Mouse (Mus musculus): ENCODE measurements around the gene Tet2. TPM values are rescaled to one million over a fixed set of nuclear protein-coding genes. Genes with fewer than 3 reads are reported as not detected.
"Not testable (repeated sequence)": the region's sequence is repeated elsewhere in the genome, so short reads cannot be mapped to it uniquely, and the experiment has no call there.

The Tet2 gene
- 14.6 and 19.7 TPM in 2 replicates for polyA plus RNA-seq (2016; fragmentation: Nextera tagmentation; extraction: Ambion mirVana)

GRCm38 (mm10) chr3:133544551-133545303 is at the start of gene Tet2:
TSS of gene Tet2 (minus strand) at chr3:133545139.
- WGBS, result under 1% methylated on average over 73 of the region's 73 CpGs
- DNase-seq (ENCODE audit: low spot score), result peak; percentile 73
- Histone ChIP-seq H3K4me1 (peaks cover 22% of the 10 kb centered on the region), H3K4me3 (peak within 1 kb of the TSS; percentile 90), H3K9me3 (replicated peaks) (no peaks in the 10 kb centered on the region), H3K36me3 (no peaks in the 10 kb centered on the region), H3K27ac (replicated peaks) (peak within 1 kb of the TSS; percentile 96), H3K27me3 (ENCODE audit: low read depth, poor library complexity, severe bottlenecking) (peaks cover 13% of the 10 kb centered on the region; the same call in 1 of the 2 replicates)

GRCm38 (mm10) chr3:133592995-133593394 is 48.1 kb upstream of the Tet2 start:
- DNase-seq (ENCODE audit: low spot score); H3K36me3 ChIP-seq; H3K4me1 ChIP-seq; H3K27ac ChIP-seq (replicated peaks); H3K9me3 ChIP-seq (replicated peaks); H3K27me3 ChIP-seq (ENCODE audit: low read depth, poor library complexity, severe bottlenecking); H3K4me3 ChIP-seq: not testable (repeated sequence)
- WGBS, result 83% methylated on average over 2 of the region's 2 CpGs

- DNase-seq (ENCODE audit: low spot score), result no peak
- Histone ChIP-seq H3K4me3 (no peak overlapping the region), H3K27ac (replicated peaks) (no peak overlapping the region), H3K27me3 (ENCODE audit: low read depth, poor library complexity, severe bottlenecking) (no peaks in the 10 kb centered on the region), H3K4me1 (no peaks in the 10 kb centered on the region), H3K9me3 (replicated peaks) (no peaks in the 10 kb centered on the region), H3K36me3 (no peaks in the 10 kb centered on the region)
- 87% methylated on average over 7 of the region's 7 CpGs for WGBS
Observed at GRCm38 (mm10) chr3:133590506-133591152, 45.7 kb upstream of the Tet2 start.

GRCm38 (mm10) chr3:133585010-133585409 is 40.1 kb upstream of the Tet2 start:
- no peaks in the 10 kb centered on the region for H3K27me3 ChIP-seq (ENCODE audit: low read depth, poor library complexity, severe bottlenecking)
- H3K36me3 ChIP-seq, result no peaks in the 10 kb centered on the region
- no peaks in the 10 kb centered on the region for H3K4me1 ChIP-seq
- no peak overlapping the region for H3K27ac ChIP-seq (replicated peaks)
- DNase-seq (ENCODE audit: low spot score), result no peak
- no peak overlapping the region for H3K4me3 ChIP-seq
- 90% methylated on average over 2 of the region's 2 CpGs for WGBS
- no peaks in the 10 kb centered on the region for H3K9me3 ChIP-seq (replicated peaks)

GRCm38 (mm10) chr3:133583411-133584025 is 38.6 kb upstream of the Tet2 start:
- WGBS, result 90% methylated on average over 9 of the region's 9 CpGs
- H3K4me3 ChIP-seq, result no peak overlapping the region
- DNase-seq (ENCODE audit: low spot score), result no peak

GRCm38 (mm10) chr3:133582969-133583368 is 38.0 kb upstream of the Tet2 start:
- Histone ChIP-seq H3K4me3 (no peak overlapping the region), H3K4me1 (no peaks in the 10 kb centered on the region), H3K36me3 (no peaks in the 10 kb centered on the region), H3K27ac (replicated peaks) (no peak overlapping the region), H3K27me3 (ENCODE audit: low read depth, poor library complexity, severe bottlenecking) (no peaks in the 10 kb centered on the region), H3K9me3 (replicated peaks) (no peaks in the 10 kb centered on the region)
- 81% methylated on average over 4 of the region's 4 CpGs for WGBS
- no peak for DNase-seq (ENCODE audit: low spot score)

More at GRCm38 (mm10) chr3:133583411-133584025, 38.6 kb upstream of the Tet2 start:
- Histone ChIP-seq H3K36me3 (no peaks in the 10 kb centered on the region), H3K27ac (replicated peaks) (no peak overlapping the region), H3K27me3 (ENCODE audit: low read depth, poor library complexity, severe bottlenecking) (no peaks in the 10 kb centered on the region), H3K9me3 (replicated peaks) (no peaks in the 10 kb centered on the region), H3K4me1 (no peaks in the 10 kb centered on the region)

- WGBS, result 90% methylated on average over 5 of the region's 5 CpGs
Observed at GRCm38 (mm10) chr3:133582096-133582495, 37.2 kb upstream of the Tet2 start.

GRCm38 (mm10) chr3:133581541-133581940 is 36.6 kb upstream of the Tet2 start:
- DNase-seq (ENCODE audit: low spot score), result no peak
- H3K4me3 ChIP-seq, result no peak overlapping the region
- H3K4me1 ChIP-seq, result no peaks in the 10 kb centered on the region
- H3K27ac ChIP-seq (replicated peaks), result no peak overlapping the region
- no peaks in the 10 kb centered on the region for H3K9me3 ChIP-seq (replicated peaks)
- WGBS, result 89% methylated on average over 4 of the region's 4 CpGs
- H3K36me3 ChIP-seq, result no peaks in the 10 kb centered on the region
- H3K27me3 ChIP-seq (ENCODE audit: low read depth, poor library complexity, severe bottlenecking), result no peaks in the 10 kb centered on the region

More at GRCm38 (mm10) chr3:133582096-133582495, 37.2 kb upstream of the Tet2 start:
- Histone ChIP-seq H3K27ac (replicated peaks) (no peak overlapping the region), H3K4me3 (no peak overlapping the region), H3K27me3 (ENCODE audit: low read depth, poor library complexity, severe bottlenecking) (no peaks in the 10 kb centered on the region), H3K36me3 (no peaks in the 10 kb centered on the region), H3K4me1 (no peaks in the 10 kb centered on the region), H3K9me3 (replicated peaks) (no peaks in the 10 kb centered on the region)
- DNase-seq (ENCODE audit: low spot score), result no peak

- WGBS, result 92% methylated on average over 9 of the region's 9 CpGs
- Histone ChIP-seq H3K4me1 (no peaks in the 10 kb centered on the region), H3K4me3 (no peak overlapping the region), H3K27ac (replicated peaks) (no peak overlapping the region), H3K36me3 (no peaks in the 10 kb centered on the region), H3K9me3 (replicated peaks) (no peaks in the 10 kb centered on the region), H3K27me3 (ENCODE audit: low read depth, poor library complexity, severe bottlenecking) (no peaks in the 10 kb centered on the region)
- no peak for DNase-seq (ENCODE audit: low spot score)
Observed at GRCm38 (mm10) chr3:133579671-133580070, 34.7 kb upstream of the Tet2 start.

- Histone ChIP-seq H3K27me3 (ENCODE audit: low read depth, poor library complexity, severe bottlenecking) (no peaks in the 10 kb centered on the region), H3K9me3 (replicated peaks) (no peaks in the 10 kb centered on the region), H3K36me3 (no peaks in the 10 kb centered on the region), H3K4me3 (no peak overlapping the region), H3K27ac (replicated peaks) (no peak overlapping the region), H3K4me1 (no peaks in the 10 kb centered on the region)
- WGBS, result 57% methylated on average over 9 of the region's 9 CpGs
- no peak for DNase-seq (ENCODE audit: low spot score)
Observed at GRCm38 (mm10) chr3:133579140-133579539, 34.2 kb upstream of the Tet2 start.

- no peaks in the 10 kb centered on the region for H3K27me3 ChIP-seq (ENCODE audit: low read depth, poor library complexity, severe bottlenecking)
Observed at GRCm38 (mm10) chr3:133574969-133575368, 30.0 kb upstream of the Tet2 start.

GRCm38 (mm10) chr3:133571961-133572360 is 27.0 kb upstream of the Tet2 start:
- 76% methylated on average over 5 of the region's 5 CpGs for WGBS
- Histone ChIP-seq H3K27me3 (ENCODE audit: low read depth, poor library complexity, severe bottlenecking) (no peaks in the 10 kb centered on the region), H3K36me3 (no peaks in the 10 kb centered on the region), H3K27ac (replicated peaks) (no peak overlapping the region), H3K9me3 (replicated peaks) (no peaks in the 10 kb centered on the region), H3K4me1 (no peaks in the 10 kb centered on the region), H3K4me3 (no peak overlapping the region)
- DNase-seq (ENCODE audit: low spot score), result no peak

More at GRCm38 (mm10) chr3:133574969-133575368, 30.0 kb upstream of the Tet2 start:
- Histone ChIP-seq H3K4me1 (no peaks in the 10 kb centered on the region), H3K36me3 (no peaks in the 10 kb centered on the region), H3K4me3 (no peak overlapping the region), H3K9me3 (replicated peaks) (no peaks in the 10 kb centered on the region), H3K27ac (replicated peaks) (no peak overlapping the region)
- no peak for DNase-seq (ENCODE audit: low spot score)
- 79% methylated on average over 6 of the region's 6 CpGs for WGBS

Measured in midbrain, embryonic 10.5 days (tissue).